Mouse (Mus musculus): ENCODE measurements around the gene Akr1c12. TPM values are rescaled to one million over a fixed set of nuclear protein-coding genes. Genes with fewer than 3 reads are reported as not detected.

Akr1c12 gene
- total and polyA plus RNA-seq, 3 experiments: 23.9 to 33.3 (median 31.3) TPM

GRCm38 (mm10) chr13:4296991-4297390 lies 17.8 kb upstream of the Akr1c12 start:
- no peaks in the 10 kb centered on the region for H3K79me2 ChIP-seq (replicated peaks; ENCODE audit: control insufficient read depth, extremely low read depth, insufficient read depth, poor library complexity, severe bottlenecking)
- H3K36me3 ChIP-seq (replicated peaks in 1 of 2; ENCODE audit: control insufficient read depth in 1 of 2, insufficient read depth in 1 of 2, low read length in 1 of 2): no peaks in the 10 kb centered on the region
- DNase-seq (ENCODE audit: extremely low read depth): no peak
- no peaks in the 10 kb centered on the region for H3K9me3 ChIP-seq (replicated peaks; ENCODE audit: low read length)
- H3K9ac ChIP-seq (ENCODE audit: insufficient read depth, low read depth): no peak overlapping the region
- H3K27ac ChIP-seq (ENCODE audit: insufficient read depth, low read depth): no peak overlapping the region
- in situ Hi-C loops (cut with MboI; ENCODE audit: low pct_ligation_motif_present, low pct_unique_long_range_greater_than_20kb, low sequenced_read_pairs): no loop called here
- TF ChIP-seq NELFE (IDR thresholded peaks at IDR 0.05; ENCODE audit: low read depth, low read length): no peak
- TF ChIP-seq MYC (IDR thresholded peaks at IDR 0.05; ENCODE audit: low read depth, low read length): no peak
- no peak for TF ChIP-seq CTCF (conservative IDR thresholded peaks at IDR 0.05 in 1 of 2, IDR thresholded peaks at IDR 0.05 in 1 of 2; ENCODE audit: low read depth in 2 of 2, low read length in 2 of 2)
- TF ChIP-seq ZC3H11A (IDR thresholded peaks at IDR 0.05; ENCODE audit: low read depth, low read length): no peak
- TF ChIP-seq TCF12 (IDR thresholded peaks at IDR 0.05; ENCODE audit: low read depth, low read length): no peak
- TF ChIP-seq PAX5 (IDR thresholded peaks at IDR 0.05; ENCODE audit: low read length): no peak
- TF ChIP-seq MAFK (IDR thresholded peaks at IDR 0.05; ENCODE audit: insufficient replicate concordance, low read length): no peak
- TF ChIP-seq JUND (conservative IDR thresholded peaks at IDR 0.05; ENCODE audit: low read depth, low read length): no peak
- TF ChIP-seq USF1 (IDR thresholded peaks at IDR 0.05; ENCODE audit: low read depth, low read length): no peak
- TF ChIP-seq ETS1 (conservative IDR thresholded peaks at IDR 0.05; ENCODE audit: low read depth, low read length): no peak
- TF ChIP-seq NRF1 (IDR thresholded peaks at IDR 0.05; ENCODE audit: low read depth, low read length): no peak
- no peak for TF ChIP-seq RAD21 (IDR thresholded peaks at IDR 0.05; ENCODE audit: low read depth, low read length)
- no peak for TF ChIP-seq TBP (conservative IDR thresholded peaks at IDR 0.05; ENCODE audit: low read depth, low read length)
- TF ChIP-seq MXI1 (IDR thresholded peaks at IDR 0.05; ENCODE audit: low read depth, low read length): no peak
- no peak for TF ChIP-seq IRF4 (IDR thresholded peaks at IDR 0.05; ENCODE audit: low read depth, low read length)
- no peak for TF ChIP-seq BHLHE40 (IDR thresholded peaks at IDR 0.05; ENCODE audit: low read depth, low read length)
- TF ChIP-seq RCOR1 (conservative IDR thresholded peaks at IDR 0.05; ENCODE audit: low read depth, low read length): no peak
- TF ChIP-seq MAX (IDR thresholded peaks at IDR 0.05; ENCODE audit: low read length): no peak
- H3K27me3 ChIP-seq (replicated peaks): no peaks in the 10 kb centered on the region
- no peak overlapping the region for H3K4me3 ChIP-seq (replicated peaks in 1 of 3; ENCODE audit: low read depth in 2 of 3, low read length in 2 of 3, poor library complexity in 1 of 3)
- H3K4me1 ChIP-seq (ENCODE audit: control insufficient read depth in 1 of 2, insufficient read depth in 2 of 2): no peaks in the 10 kb centered on the region
- no peak overlapping the region for H3K4me2 ChIP-seq (ENCODE audit: insufficient read depth, low read depth, poor library complexity, severe bottlenecking)
- dilution Hi-C loops (cut with MboI; ENCODE audit: extremely low pct_ligation_motif_present, extremely low pct_unique_long_range_greater_than_20kb, low sequenced_read_pairs): no loop called here

- no peak overlapping the region for H3K27ac ChIP-seq (ENCODE audit: insufficient read depth, low read depth)
- DNase-seq (ENCODE audit: extremely low read depth): peak; percentile 53
- peaks cover 10% of the 10 kb centered on the region for H3K79me2 ChIP-seq (replicated peaks; ENCODE audit: control insufficient read depth, extremely low read depth, insufficient read depth, poor library complexity, severe bottlenecking)
- peaks cover 4 to 6% of the 10 kb centered on the region in 2 experiments; a peak in 2 of 4 replicates for H3K4me1 ChIP-seq (ENCODE audit: control insufficient read depth in 1 of 2, insufficient read depth in 2 of 2)
- no peaks in the 10 kb centered on the region for H3K36me3 ChIP-seq (replicated peaks in 1 of 2; ENCODE audit: control insufficient read depth in 1 of 2, insufficient read depth in 1 of 2, low read length in 1 of 2)
- H3K9me3 ChIP-seq (replicated peaks; ENCODE audit: low read length): no peaks in the 10 kb centered on the region
- H3K4me2 ChIP-seq (ENCODE audit: insufficient read depth, low read depth, poor library complexity, severe bottlenecking): no peak overlapping the region
- no peaks in the 10 kb centered on the region for H3K27me3 ChIP-seq (replicated peaks)
- in situ Hi-C loops (cut with MboI; ENCODE audit: low pct_ligation_motif_present, low pct_unique_long_range_greater_than_20kb, low sequenced_read_pairs) (loop anchor here (5.0 kb wide), 1 partner anchor 149 kb away; no protein-coding TSS in a partner anchor), dilution Hi-C loops (cut with MboI; ENCODE audit: extremely low pct_ligation_motif_present, extremely low pct_unique_long_range_greater_than_20kb, low sequenced_read_pairs) (no loop called here)
- H3K4me3 ChIP-seq (replicated peaks in 1 of 3; ENCODE audit: low read depth in 2 of 3, low read length in 2 of 3, poor library complexity in 1 of 3): no peak overlapping the region
- H3K9ac ChIP-seq (ENCODE audit: insufficient read depth, low read depth): no peak overlapping the region
- TF ChIP-seq SMC3 (IDR thresholded peaks at IDR 0.05; ENCODE audit: low read depth, low read length): peak; percentile 57
- no peak for TF ChIP-seq JUN (IDR thresholded peaks at IDR 0.05; ENCODE audit: insufficient read depth, low read depth, low read length)
- TF ChIP-seq HCFC1 (IDR thresholded peaks at IDR 0.05; ENCODE audit: low read depth, low read length): no peak
- no peak for TF ChIP-seq IRF4 (IDR thresholded peaks at IDR 0.05; ENCODE audit: low read depth, low read length)
- peak; percentile 76 for TF ChIP-seq RAD21 (IDR thresholded peaks at IDR 0.05; ENCODE audit: low read depth, low read length)
- TF ChIP-seq CTCF (conservative IDR thresholded peaks at IDR 0.05 in 1 of 2, IDR thresholded peaks at IDR 0.05 in 1 of 2; ENCODE audit: low read depth in 2 of 2, low read length in 2 of 2): peak; percentile 28 to 79; a peak in 2 of 4 replicates
These were observed 2.5 kb upstream of the Akr1c12 start for GRCm38 (mm10) chr13:4281471-4282412.

Measured in CH12.LX (cell line).